Mouse (Mus musculus) midbrain, postnatal 0 days (tissue): Measurements from ENCODE around the gene Eif4h. TPM values are rescaled to one million over a fixed set of nuclear protein-coding genes. Genes with fewer than 3 reads are reported as not detected.

Source experiments
- ATAC-seq: fragments of 200-750 bp; cut with Nextera tagmentation; 2 replicates; pipeline ENCODE4 v1.8.0; 2017; ENCODE audit warnings: moderate number of reproducible peaks, mild to moderate bottlenecking, moderate TSS enrichment, moderate library complexity; ENCODE audit not compliant: low FRiP score
- DNase-seq: peaks from one replicate; pipeline ENCODE4 v3.0.0-alpha.2; 2015; ENCODE audit warnings: low spot score
- H3K27ac ChIP-seq: fragments of 300-500 bp; sonication (generic); 2 replicates; pipeline ENCODE4 v1.5.1; 2014; ENCODE audit warnings: low read depth, mild to moderate bottlenecking, low read length, mixed read lengths
- H3K27me3 ChIP-seq: fragments of 300-500 bp; sonication (generic); 2 replicates; pipeline ENCODE4 v1.6.1; 2014; ENCODE audit warnings: low read length, control low read depth, mixed read lengths; ENCODE audit not compliant: insufficient read depth
- H3K36me3 ChIP-seq: fragments of 300-500 bp; sonication (generic); 2 replicates; pipeline ENCODE4 v1.6.1; 2014; ENCODE audit warnings: low read length, control low read depth, mixed read lengths; ENCODE audit not compliant: insufficient read depth
- H3K4me1 ChIP-seq: fragments of 300-500 bp; sonication (generic); 2 replicates; pipeline ENCODE4 v1.6.1; 2014; ENCODE audit warnings: mild to moderate bottlenecking, control low read depth, antibody characterized with exemption, low read length, mixed read lengths; ENCODE audit not compliant: insufficient read depth
- H3K4me2 ChIP-seq: fragments of 300-500 bp; sonication (generic); 2 replicates; pipeline ENCODE4 v1.6.1; 2014; ENCODE audit warnings: low read depth, mild to moderate bottlenecking, low read length, mixed read lengths; ENCODE audit not compliant: poor library complexity, severe bottlenecking
- H3K4me3 ChIP-seq: fragments of 300-500 bp; sonication (generic); 2 replicates; pipeline ENCODE4 v1.5.1; 2014; ENCODE audit warnings: low read depth, mild to moderate bottlenecking, low read length, moderate library complexity
- H3K9ac ChIP-seq: fragments of 300-500 bp; sonication (generic); replicated peaks from 2 replicates; pipeline ENCODE4 v1.6.1; 2014; ENCODE audit warnings: mild to moderate bottlenecking, low read length, moderate library complexity, mixed read lengths; ENCODE audit not compliant: poor library complexity, severe bottlenecking
- H3K9me3 ChIP-seq: fragments of 300-500 bp; sonication (generic); 2 replicates; pipeline ENCODE4 v1.6.1; 2016; ENCODE audit warnings: low read length, control low read depth
- CTCF ChIP-seq: IDR thresholded peaks from 2 replicates; pipeline ENCODE4 v1.5.1; 2016; ENCODE audit warnings: antibody characterized with exemption, mild to moderate bottlenecking
- WGBS: fragments of 180-500 bp; shearing (Covaris S2); extraction: QIAGEN DNeasy Blood & Tissue Kit; methylation state at CpG from one replicate; pipeline ENCODE4 v1.1.7; 2014; 5-methylcytosine and 5-hydroxymethylcytosine counted together
- polyA plus RNA-seq: library from polyadenylated mRNA; unstranded; fragments of >200 nt; fragmentation: Nextera tagmentation; extraction: Ambion mirVana; gene quantifications from 2 replicates; pipeline ENCODE4 v1.2.1, GENCODE M21; 2015
- total RNA-seq: library from RNA; depleted of rRNA; stranded (reverse); fragments of >200 nt; gene quantifications from 2 replicates; pipeline ENCODE4 v1.2.3, GENCODE M21; 2014

Gene Eif4h
- total and polyA plus RNA-seq, 2 experiments from 2014 or later, result 302 to 435 TPM

- DNase-seq (no peak), ATAC-seq (no peak)
- Histone ChIP-seq H3K27me3 (no peaks in the 10 kb centered on the region), H3K27ac (no peak overlapping the region), H3K4me2 (no peak overlapping the region), H3K9ac (no peak overlapping the region), H3K4me3 (no peak overlapping the region), H3K4me1 (no peaks in the 10 kb centered on the region), H3K9me3 (no peaks in the 10 kb centered on the region), H3K36me3 (peaks cover 16% of the 10 kb centered on the region)
- TF ChIP-seq CTCF, result no peak
- WGBS, result 81% methylated on average over 9 of the region's 9 CpGs
Measured at GRCm38 (mm10) chr5:134613727-134614126, 25.6 kb downstream of the Eif4h start.

GRCm38 (mm10) chr5:134611810-134612521 is 27.3 kb downstream of the Eif4h start:
- Histone ChIP-seq H3K9ac (no peak overlapping the region), H3K4me3 (no peak overlapping the region), H3K27ac (no peak overlapping the region), H3K4me1 (no peaks in the 10 kb centered on the region), H3K9me3 (no peaks in the 10 kb centered on the region), H3K36me3 (peaks cover 7% of the 10 kb centered on the region; the same call in 1 of the 2 replicates), H3K27me3 (no peaks in the 10 kb centered on the region), H3K4me2 (no peak overlapping the region)
- TF ChIP-seq CTCF, result no peak
- WGBS, result 75% methylated on average over 8 of the region's 8 CpGs
- ATAC-seq, result no peak
- no peak for DNase-seq

- H3K27ac ChIP-seq, result no peak overlapping the region
- H3K36me3 ChIP-seq, result peaks cover 2% of the 10 kb centered on the region; the same call in 1 of the 2 replicates
- H3K27me3 ChIP-seq, result no peaks in the 10 kb centered on the region
- H3K4me3 ChIP-seq, result no peak overlapping the region
- no peak for DNase-seq
- no peak for ATAC-seq
- H3K4me1 ChIP-seq, result no peaks in the 10 kb centered on the region
- TF ChIP-seq CTCF, result no peak
- WGBS, result 89% methylated on average over 12 of the region's 12 CpGs
- H3K4me2 ChIP-seq, result no peak overlapping the region
- no peaks in the 10 kb centered on the region for H3K9me3 ChIP-seq
- H3K9ac ChIP-seq, result no peak overlapping the region
Measured at GRCm38 (mm10) chr5:134609916-134610643, 29.2 kb downstream of the Eif4h start.

GRCm38 (mm10) chr5:134607121-134607520 is 32.2 kb downstream of the Eif4h start:
- Histone ChIP-seq H3K4me2 (no peak overlapping the region), H3K9ac (no peak overlapping the region), H3K4me3 (no peak overlapping the region), H3K36me3 (no peaks in the 10 kb centered on the region), H3K27ac (no peak overlapping the region), H3K9me3 (no peaks in the 10 kb centered on the region), H3K27me3 (no peaks in the 10 kb centered on the region), H3K4me1 (no peaks in the 10 kb centered on the region)
- DNase-seq (no peak), ATAC-seq (no peak)
- 75% methylated on average over 5 of the region's 5 CpGs for WGBS
- no peak for TF ChIP-seq CTCF

- H3K4me1 ChIP-seq, result no peaks in the 10 kb centered on the region
- no peak for ATAC-seq
- no peak overlapping the region for H3K9ac ChIP-seq
- H3K4me2 ChIP-seq, result no peak overlapping the region
- H3K9me3 ChIP-seq, result no peaks in the 10 kb centered on the region
- H3K36me3 ChIP-seq, result no peaks in the 10 kb centered on the region
- H3K27me3 ChIP-seq, result no peaks in the 10 kb centered on the region
- DNase-seq, result no peak
- no peak overlapping the region for H3K4me3 ChIP-seq
- TF ChIP-seq CTCF, result peak; percentile 11; the same call in 1 of the 2 replicates
- H3K27ac ChIP-seq, result no peak overlapping the region
Measured at GRCm38 (mm10) chr5:134606314-134606713, 33.0 kb downstream of the Eif4h start.

- DNase-seq (no peak), ATAC-seq (no peak)
- Histone ChIP-seq H3K27me3 (no peaks in the 10 kb centered on the region), H3K4me3 (no peak overlapping the region), H3K9me3 (no peaks in the 10 kb centered on the region), H3K9ac (no peak overlapping the region), H3K27ac (no peak overlapping the region), H3K4me1 (no peaks in the 10 kb centered on the region), H3K36me3 (peaks cover 3% of the 10 kb centered on the region; the same call in 1 of the 2 replicates), H3K4me2 (no peak overlapping the region)
- TF ChIP-seq CTCF, result no peak
- 92% methylated on average over 11 of the region's 11 CpGs for WGBS
Measured at GRCm38 (mm10) chr5:134604376-134604775, 34.9 kb downstream of the Eif4h start.
